Mouse (Mus musculus) ovary, adult 18-20 months (tissue): Measurements from ENCODE around the gene Ddx49.

Source experiments
- DNase-seq: peaks from one replicate; pipeline ENCODE4 v3.0.0; 2022; ENCODE audit warnings: low spot score, mixed read lengths

The Ddx49 gene

DNA sequence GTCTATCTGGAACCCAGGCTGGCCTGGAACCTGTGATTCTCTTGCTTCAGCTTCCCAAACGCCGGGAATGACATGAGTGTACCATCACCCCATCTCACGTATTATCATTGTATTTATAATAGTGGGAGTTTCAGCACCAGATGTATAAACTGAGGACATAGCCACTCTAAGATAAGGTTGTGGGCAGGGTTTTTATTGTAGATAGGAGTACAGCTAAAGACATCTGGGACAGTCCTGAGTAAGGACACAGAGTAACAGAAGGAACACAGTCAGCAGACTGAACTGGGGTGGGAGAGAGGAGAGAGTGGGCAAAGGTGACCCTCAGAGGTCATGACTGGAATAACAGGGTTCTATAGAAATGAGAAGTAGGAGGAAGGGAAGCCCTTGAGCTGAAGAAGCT, 34.6 kb downstream of the Ddx49 start:
- no peak for DNase-seq

DNA sequence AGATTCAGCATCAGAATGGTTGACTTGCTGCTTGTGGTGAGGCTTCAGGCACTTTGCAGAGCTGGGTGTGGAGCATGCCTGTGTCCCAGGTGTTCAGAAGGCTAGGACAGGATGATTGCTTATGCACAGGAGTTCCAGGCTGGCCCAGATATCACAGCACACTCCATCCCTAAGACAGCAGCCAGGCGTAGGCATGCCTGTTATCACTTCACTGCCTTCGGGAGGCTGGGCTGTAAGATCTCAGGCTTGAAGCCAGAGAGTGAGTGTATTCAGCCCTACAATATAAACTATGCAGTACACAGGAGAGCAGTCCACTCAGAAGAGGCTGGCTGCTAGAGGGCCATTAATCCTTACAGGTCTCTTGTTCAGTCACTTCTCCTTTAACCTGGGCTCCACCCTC, 43.2 kb downstream of the Ddx49 start:
- no peak for DNase-seq

DNA sequence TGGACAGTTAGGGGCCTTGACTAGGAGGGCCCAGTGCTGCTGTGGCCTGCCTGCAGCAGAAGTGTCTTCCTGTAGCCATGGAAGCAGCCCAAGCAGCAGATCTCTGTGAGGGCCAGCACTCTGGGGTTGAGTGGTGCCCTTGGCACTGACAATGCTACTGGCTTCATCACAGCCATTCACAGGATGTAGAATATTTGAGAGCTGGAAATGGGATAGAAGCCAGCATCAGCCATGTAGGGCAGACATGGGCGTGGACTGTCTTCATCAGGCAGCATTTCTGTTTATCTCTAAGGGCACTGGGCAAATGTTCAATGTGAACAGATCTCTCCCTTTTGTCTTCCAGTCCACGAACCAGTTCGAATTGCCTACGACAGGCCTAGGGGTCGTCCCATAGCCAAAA, 43.7 kb downstream of the Ddx49 start:
- no peak for DNase-seq

DNA sequence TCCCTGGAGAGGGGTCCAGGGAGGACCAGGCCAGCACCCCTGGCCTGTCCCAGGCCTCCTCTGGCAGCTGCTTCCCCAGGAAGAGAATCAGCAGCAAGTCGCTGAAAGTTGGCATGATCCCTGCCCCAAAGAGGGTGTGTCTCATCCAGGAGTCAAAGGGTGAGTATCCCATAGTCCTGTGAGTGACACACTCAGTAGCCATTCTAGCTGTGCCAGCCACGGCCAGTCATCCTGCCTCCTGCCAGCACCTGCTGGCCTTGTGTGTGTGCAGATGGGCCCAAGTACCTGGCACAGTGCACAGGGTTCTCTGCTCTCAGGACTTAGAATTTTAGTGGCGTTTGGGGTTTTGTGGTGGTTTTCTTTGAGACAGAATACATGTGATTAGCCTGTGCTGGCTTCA, 44.8 kb downstream of the Ddx49 start:
- no peak for DNase-seq

DNA sequence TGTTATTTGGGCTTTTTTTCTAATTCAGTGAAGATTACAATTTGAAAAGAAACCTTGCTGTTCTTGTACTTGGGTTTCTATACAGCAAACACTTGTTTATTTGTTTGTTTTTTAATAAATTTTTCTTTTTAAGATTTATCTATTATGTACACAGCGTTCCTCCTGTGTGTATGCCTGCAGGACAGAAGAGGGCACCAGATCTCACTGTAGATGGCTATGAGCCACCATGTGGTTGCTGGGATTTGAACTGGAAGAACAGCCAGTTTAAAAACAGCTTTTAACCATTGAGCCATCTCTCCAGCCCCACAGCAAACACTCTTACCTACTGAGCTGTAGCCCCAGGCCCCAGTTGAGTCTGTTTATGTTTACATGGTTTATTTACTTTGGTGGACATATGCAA, 47.7 kb downstream of the Ddx49 start:
- no peak for DNase-seq

DNA sequence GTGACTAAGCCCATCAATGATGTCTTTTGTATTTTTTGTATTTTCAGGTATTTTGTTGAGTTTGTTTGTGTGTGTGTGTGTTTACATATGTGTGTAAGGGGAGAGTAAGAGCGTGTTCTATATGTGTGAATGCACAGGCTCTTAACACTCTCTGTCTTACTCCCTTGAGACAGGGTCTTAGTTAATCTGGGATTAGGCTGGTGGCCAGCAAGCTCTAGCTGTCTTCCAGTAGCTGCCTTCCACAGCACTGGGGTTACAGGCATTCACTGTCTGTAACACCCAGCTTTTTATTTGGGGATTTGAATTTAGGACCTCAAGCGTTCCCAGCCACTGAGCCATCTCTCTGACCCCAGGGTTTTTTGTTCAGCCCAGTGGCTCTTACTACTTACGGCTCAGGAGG, 54.4 kb downstream of the Ddx49 start:
- no peak for DNase-seq

DNA sequence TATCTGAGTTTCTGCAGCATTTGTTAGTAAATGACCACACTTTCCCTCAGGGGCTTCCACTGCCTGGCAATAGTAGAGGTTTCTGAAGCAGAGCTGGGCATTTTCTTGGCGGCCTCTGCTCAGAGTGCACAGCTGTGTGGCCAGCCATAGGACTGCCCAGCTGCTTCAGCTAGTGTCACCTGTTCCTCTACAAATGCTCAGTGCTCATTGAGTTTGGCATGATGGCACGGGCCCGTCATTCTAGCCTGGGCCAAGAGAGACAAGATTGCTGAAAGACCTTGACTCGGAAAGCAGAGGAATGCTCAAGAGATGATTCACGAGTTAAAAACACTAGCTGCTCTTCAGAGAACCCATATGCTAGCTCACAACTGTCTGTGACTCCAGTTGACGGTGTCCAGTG, 55.7 kb downstream of the Ddx49 start:
- DNase-seq, result no peak
